Mouse (Mus musculus) forebrain, embryonic 15.5 days (tissue): ENCODE measurements around the gene Slc12a5. TPM values are rescaled to one million over a fixed set of nuclear protein-coding genes. Genes with fewer than 3 reads are reported as not detected.

Experiments
- ATAC-seq: fragments of 200-750 bp; cut with Nextera tagmentation; replicated peaks from 2 replicates; pipeline ENCODE4 v1.8.0; 2017; ENCODE audit warnings: mild to moderate bottlenecking, moderate TSS enrichment, moderate library complexity
- H3K27ac ChIP-seq: fragments of 300-500 bp; sonication (generic); replicated peaks from 2 replicates; pipeline ENCODE4 v1.5.1; 2015; ENCODE audit warnings: mild to moderate bottlenecking, inconsistent platforms
- H3K27me3 ChIP-seq: fragments of 300-500 bp; sonication (generic); 2 replicates; pipeline ENCODE4 v1.6.1; 2015; ENCODE audit warnings: inconsistent platforms
- H3K36me3 ChIP-seq: fragments of 300-500 bp; sonication (generic); 2 replicates; pipeline ENCODE4 v1.6.1; 2015; ENCODE audit warnings: mild to moderate bottlenecking, inconsistent platforms
- H3K4me1 ChIP-seq: fragments of 300-500 bp; sonication (generic); 2 replicates; pipeline ENCODE4 v1.6.1; 2015; ENCODE audit warnings: inconsistent platforms
- H3K4me2 ChIP-seq: fragments of 300-500 bp; sonication (generic); replicated peaks from 2 replicates; pipeline ENCODE4 v1.6.1; 2015; ENCODE audit warnings: mild to moderate bottlenecking, inconsistent platforms
- H3K4me3 ChIP-seq: fragments of 300-500 bp; sonication (generic); 2 replicates; pipeline ENCODE4 v1.5.1; 2015; ENCODE audit warnings: mild to moderate bottlenecking, inconsistent platforms
- H3K9ac ChIP-seq: fragments of 300-500 bp; sonication (generic); replicated peaks from 2 replicates; pipeline ENCODE4 v1.6.1; 2015; ENCODE audit warnings: mild to moderate bottlenecking, inconsistent platforms
- H3K9me3 ChIP-seq: fragments of 300-500 bp; sonication (generic); 2 replicates; pipeline ENCODE4 v1.6.1; 2016; ENCODE audit warnings: inconsistent platforms
- WGBS: fragments of 180-500 bp; shearing (Covaris S2); methylation state at CpG from one replicate; pipeline ENCODE4 v1.1.7; 2015; ENCODE audit warnings: mixed read lengths; 5-methylcytosine and 5-hydroxymethylcytosine counted together
- polyA plus RNA-seq: library from polyadenylated mRNA; unstranded; fragments of >200 nt; fragmentation: Nextera tagmentation; extraction: Ambion mirVana; gene quantifications from 2 replicates; pipeline ENCODE4 v1.2.1, GENCODE M21; 2015

Gene Slc12a5
- polyA plus RNA-seq, 1 experiment from 2014 or later = 17.2 TPM

GRCm38 (mm10) chr2:164967761-164968440, 7.3 kb downstream of the Slc12a5 start:
- Histone ChIP-seq H3K27ac (peak overlapping the region; percentile 76), H3K27me3 (peaks cover 53% of the 10 kb centered on the region), H3K4me2 (peak overlapping the region; percentile 52), H3K36me3 (no peaks in the 10 kb centered on the region), H3K9me3 (no peaks in the 10 kb centered on the region), H3K4me3 (peak overlapping the region; percentile 47), H3K4me1 (peaks cover 61% of the 10 kb centered on the region), H3K9ac (peak overlapping the region; percentile 63)
- WGBS = under 1% methylated on average over 65 of the region's 65 CpGs
- ATAC-seq = peak; percentile 51

- WGBS = 1% methylated on average over 29 of the region's 29 CpGs
- peaks cover 60% of the 10 kb centered on the region for H3K4me1 ChIP-seq
Observed at GRCm38 (mm10) chr2:164968451-164968851, 7.8 kb downstream of the Slc12a5 start.

GRCm38 (mm10) chr2:164969348-164969781, 8.8 kb downstream of the Slc12a5 start:
- no peaks in the 10 kb centered on the region for H3K9me3 ChIP-seq
- H3K27ac ChIP-seq = no peak overlapping the region
- WGBS = 5% methylated on average over 21 of the region's 21 CpGs
- no peak for ATAC-seq
- H3K4me1 ChIP-seq = peaks cover 51% of the 10 kb centered on the region
- H3K36me3 ChIP-seq = no peaks in the 10 kb centered on the region
- peak overlapping the region; percentile 47 for H3K4me3 ChIP-seq
- peak overlapping the region; percentile 52 for H3K4me2 ChIP-seq
- peak overlapping the region; percentile 12; the same call in 1 of the 2 replicates for H3K9ac ChIP-seq
- peaks cover 53% of the 10 kb centered on the region for H3K27me3 ChIP-seq

More at GRCm38 (mm10) chr2:164968451-164968851, 7.8 kb downstream of the Slc12a5 start:
- peak; percentile 21; the same call in 1 of the 2 replicates for ATAC-seq
- Histone ChIP-seq H3K4me2 (peak overlapping the region; percentile 52), H3K9me3 (no peaks in the 10 kb centered on the region), H3K4me3 (peak overlapping the region; percentile 47), H3K27me3 (peaks cover 53% of the 10 kb centered on the region), H3K9ac (peak overlapping the region; percentile 63), H3K27ac (peak overlapping the region; percentile 76), H3K36me3 (no peaks in the 10 kb centered on the region)

DNA sequence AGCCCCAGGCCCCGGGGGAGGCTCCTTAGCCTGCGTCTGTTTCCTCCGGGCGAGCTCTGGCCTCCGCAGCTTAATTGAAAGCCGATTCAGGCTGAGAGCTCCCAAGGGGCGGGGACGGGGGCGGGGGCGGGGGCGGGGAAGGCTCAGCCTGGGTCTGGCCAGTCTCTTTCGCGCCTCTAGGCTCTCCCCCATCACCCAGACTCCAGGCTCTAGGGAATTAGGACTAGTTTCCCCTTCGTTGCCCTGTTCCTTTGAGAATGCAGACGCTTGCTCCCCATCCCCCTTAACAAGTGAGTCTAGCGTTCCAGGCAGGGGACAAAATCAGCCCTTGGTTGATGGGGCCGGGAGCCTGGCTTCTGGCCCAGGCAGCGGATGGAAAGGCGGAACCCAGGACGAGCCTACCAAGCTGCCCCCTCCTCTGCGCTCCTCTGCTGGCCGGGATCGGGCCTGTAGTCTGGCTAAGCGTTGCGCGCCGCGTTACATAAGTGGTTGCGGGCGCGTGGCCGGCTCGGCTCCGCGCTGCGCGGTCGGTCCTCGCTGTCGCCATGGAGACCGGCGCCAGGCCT, 10.1 kb downstream of the Slc12a5 start:
- H3K4me2 ChIP-seq = peak overlapping the region; percentile 52
- H3K9me3 ChIP-seq = no peaks in the 10 kb centered on the region
- H3K36me3 ChIP-seq = no peaks in the 10 kb centered on the region
- peak; percentile 58 for ATAC-seq
- under 1% methylated on average over 42 of the region's 42 CpGs for WGBS
- H3K27me3 ChIP-seq = peaks cover 53% of the 10 kb centered on the region
- H3K4me3 ChIP-seq = peak overlapping the region; percentile 47
- peaks cover 40% of the 10 kb centered on the region for H3K4me1 ChIP-seq
- H3K27ac ChIP-seq = no peak overlapping the region
- peak overlapping the region; percentile 48 for H3K9ac ChIP-seq

DNA sequence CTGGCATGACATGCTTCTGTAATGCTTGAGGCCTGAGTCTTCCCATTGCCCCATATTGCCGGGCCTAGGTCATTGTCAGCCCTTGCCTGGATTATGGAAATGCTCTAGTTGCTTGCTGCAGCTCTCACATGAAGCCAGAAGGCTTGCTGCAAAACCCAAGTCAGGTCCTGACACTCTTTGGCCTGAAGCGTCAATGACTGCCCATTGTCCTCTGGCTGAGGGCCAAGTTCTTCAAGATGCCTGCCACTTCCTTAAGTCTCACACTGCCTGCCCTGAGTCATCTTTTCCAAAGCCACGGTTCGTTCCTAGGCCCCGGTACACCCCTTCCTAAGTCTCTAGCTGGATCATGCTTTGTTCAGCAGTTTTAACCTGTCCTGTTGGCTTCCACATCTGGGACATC, 12.0 kb downstream of the Slc12a5 start:
- Histone ChIP-seq H3K27ac (no peak overlapping the region), H3K4me3 (no peak overlapping the region), H3K4me1 (peaks cover 38% of the 10 kb centered on the region), H3K9ac (no peak overlapping the region), H3K9me3 (no peaks in the 10 kb centered on the region), H3K36me3 (no peaks in the 10 kb centered on the region), H3K27me3 (peaks cover 38% of the 10 kb centered on the region), H3K4me2 (no peak overlapping the region)
- no peak for ATAC-seq
- WGBS = 76% methylated on average over 5 of the region's 5 CpGs

DNA sequence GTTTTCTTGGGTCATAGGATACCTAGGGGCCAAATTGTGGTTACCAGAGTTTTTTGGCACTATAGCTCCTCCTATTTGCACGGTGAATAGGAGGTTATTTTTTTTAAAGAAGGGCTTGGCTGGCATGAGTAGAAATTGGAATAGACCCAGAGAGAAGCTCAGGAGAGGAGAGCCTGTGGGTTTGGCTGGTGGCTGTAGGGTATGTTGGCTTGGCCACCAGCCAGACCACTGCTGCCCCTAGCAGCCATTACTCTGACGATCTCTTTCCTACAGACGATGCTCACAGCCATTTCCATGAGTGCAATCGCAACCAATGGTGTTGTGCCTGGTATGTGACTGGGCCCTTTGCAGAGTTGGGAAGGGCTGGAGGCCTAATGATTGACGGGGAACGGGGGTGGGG, 15.0 kb downstream of the Slc12a5 start:
- WGBS = 74% methylated on average over 6 of the region's 6 CpGs
- no peak overlapping the region for H3K4me3 ChIP-seq
- peaks cover 9% of the 10 kb centered on the region for H3K4me1 ChIP-seq
- H3K9me3 ChIP-seq = no peaks in the 10 kb centered on the region
- no peak overlapping the region for H3K9ac ChIP-seq
- H3K4me2 ChIP-seq = no peak overlapping the region
- no peak overlapping the region for H3K27ac ChIP-seq
- H3K36me3 ChIP-seq = no peaks in the 10 kb centered on the region
- no peak for ATAC-seq
- peaks cover 11% of the 10 kb centered on the region; the same call in 1 of the 2 replicates for H3K27me3 ChIP-seq

GRCm38 (mm10) chr2:164979749-164980148, 19.1 kb downstream of the Slc12a5 start:
- ATAC-seq = no peak
- no peak overlapping the region for H3K4me2 ChIP-seq
- no peaks in the 10 kb centered on the region for H3K27me3 ChIP-seq
- no peak overlapping the region for H3K9ac ChIP-seq
- no peak overlapping the region for H3K4me3 ChIP-seq
- H3K9me3 ChIP-seq = no peaks in the 10 kb centered on the region
- H3K36me3 ChIP-seq = no peaks in the 10 kb centered on the region
- no peaks in the 10 kb centered on the region for H3K4me1 ChIP-seq
- H3K27ac ChIP-seq = no peak overlapping the region
- 23% methylated on average over 7 of the region's 7 CpGs for WGBS

GRCm38 (mm10) chr2:164985962-164986361, 25.4 kb downstream of the Slc12a5 start:
- Histone ChIP-seq H3K36me3 (no peaks in the 10 kb centered on the region), H3K9ac (no peak overlapping the region), H3K4me1 (no peaks in the 10 kb centered on the region), H3K9me3 (no peaks in the 10 kb centered on the region), H3K4me2 (no peak overlapping the region), H3K27me3 (no peaks in the 10 kb centered on the region), H3K4me3 (no peak overlapping the region), H3K27ac (no peak overlapping the region)
- WGBS = 69% methylated on average over 6 of the region's 6 CpGs
- ATAC-seq = no peak

GRCm38 (mm10) chr2:164986371-164987027, 25.9 kb downstream of the Slc12a5 start:
- 79% methylated on average over 14 of the region's 14 CpGs for WGBS
- H3K4me2 ChIP-seq = no peak overlapping the region
- H3K27ac ChIP-seq = no peak overlapping the region
- H3K9me3 ChIP-seq = no peaks in the 10 kb centered on the region
- ATAC-seq = no peak
- no peaks in the 10 kb centered on the region for H3K27me3 ChIP-seq
- H3K36me3 ChIP-seq = no peaks in the 10 kb centered on the region
- no peaks in the 10 kb centered on the region for H3K4me1 ChIP-seq
- H3K4me3 ChIP-seq = no peak overlapping the region
- no peak overlapping the region for H3K9ac ChIP-seq

- no peak overlapping the region for H3K4me3 ChIP-seq
- no peaks in the 10 kb centered on the region for H3K9me3 ChIP-seq
- ATAC-seq = no peak
- H3K4me1 ChIP-seq = no peaks in the 10 kb centered on the region
- WGBS = 67% methylated on average over 13 of the region's 13 CpGs
- H3K27ac ChIP-seq = no peak overlapping the region
- H3K27me3 ChIP-seq = no peaks in the 10 kb centered on the region
- H3K36me3 ChIP-seq = no peaks in the 10 kb centered on the region
- no peak overlapping the region for H3K9ac ChIP-seq
- no peak overlapping the region for H3K4me2 ChIP-seq
Observed at GRCm38 (mm10) chr2:164988777-164989176, 28.2 kb downstream of the Slc12a5 start.

DNA sequence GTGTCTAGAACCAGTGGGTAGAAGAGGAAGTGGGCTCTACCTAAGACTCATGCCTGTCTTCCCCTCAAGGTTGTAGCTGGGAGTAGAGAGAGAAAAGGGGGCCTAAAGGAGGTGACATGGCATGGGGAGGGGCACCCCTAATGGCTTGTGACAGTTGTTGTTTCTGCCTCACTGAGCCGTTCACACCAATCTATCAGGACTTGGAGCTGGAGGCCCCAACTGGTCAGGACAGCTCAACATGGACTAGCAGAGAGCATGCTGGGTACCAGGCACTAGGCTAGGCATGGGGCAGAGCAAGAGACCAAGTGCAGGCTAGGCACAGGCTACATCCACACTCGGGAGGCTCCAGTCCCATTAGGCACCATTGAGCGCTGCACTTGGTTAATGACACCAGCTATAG, 30.5 kb downstream of the Slc12a5 start:
- no peaks in the 10 kb centered on the region for H3K9me3 ChIP-seq
- WGBS = 78% methylated on average over 3 of the region's 3 CpGs
- H3K4me3 ChIP-seq = no peak overlapping the region
- no peaks in the 10 kb centered on the region for H3K27me3 ChIP-seq
- no peaks in the 10 kb centered on the region for H3K4me1 ChIP-seq
- ATAC-seq = no peak
- no peaks in the 10 kb centered on the region for H3K36me3 ChIP-seq
- no peak overlapping the region for H3K4me2 ChIP-seq
- no peak overlapping the region for H3K9ac ChIP-seq
- H3K27ac ChIP-seq = no peak overlapping the region

- no peak for ATAC-seq
Observed at GRCm38 (mm10) chr2:164991808-164992207, 31.2 kb downstream of the Slc12a5 start.

More at GRCm38 (mm10) chr2:164991808-164992207, 31.2 kb downstream of the Slc12a5 start:
- Histone ChIP-seq H3K9ac (no peak overlapping the region), H3K27me3 (no peaks in the 10 kb centered on the region), H3K9me3 (no peaks in the 10 kb centered on the region), H3K36me3 (no peaks in the 10 kb centered on the region), H3K4me1 (no peaks in the 10 kb centered on the region), H3K27ac (no peak overlapping the region), H3K4me3 (no peak overlapping the region), H3K4me2 (no peak overlapping the region)
- 53% methylated on average over 10 of the region's 10 CpGs for WGBS
